Mouse (Mus musculus) testis, adult 2 months (tissue): ENCODE data around the gene Hmgcll1. TPM values are rescaled to one million over a fixed set of nuclear protein-coding genes. Genes with fewer than 3 reads are reported as not detected.

Experiments
- H3K27ac ChIP-seq: fragments of 200-500 bp; 2 replicates; pipeline ENCODE4 v1.5.1; 2012; ENCODE audit warnings: low read depth, low read length; ENCODE audit not compliant: control insufficient read depth, insufficient read depth
- H3K27me3 ChIP-seq: fragments of 200-500 bp; 2 replicates; pipeline ENCODE4 v1.6.1; 2012; ENCODE audit warnings: mild to moderate bottlenecking, low read length, moderate library complexity; ENCODE audit not compliant: control insufficient read depth, insufficient read depth
- H3K36me3 ChIP-seq: fragments of 200-500 bp; 2 replicates; pipeline ENCODE4 v1.6.1; 2012; ENCODE audit warnings: mild to moderate bottlenecking, low read length; ENCODE audit not compliant: control insufficient read depth, insufficient read depth
- H3K4me1 ChIP-seq: fragments of 200-500 bp; 2 replicates; pipeline ENCODE4 v1.6.1; 2012; ENCODE audit warnings: low read length; ENCODE audit not compliant: control insufficient read depth, insufficient read depth
- H3K4me3 ChIP-seq: fragments of 200-500 bp; 2 replicates; pipeline ENCODE4 v1.5.1; 2012; ENCODE audit warnings: low read depth, mild to moderate bottlenecking, low read length, moderate library complexity, mixed read lengths; ENCODE audit not compliant: control insufficient read depth
- CTCF ChIP-seq: fragments of 200-500 bp; IDR thresholded peaks from 2 replicates; pipeline ENCODE4 v1.5.1; 2012; ENCODE audit warnings: low read depth, mild to moderate bottlenecking, inconsistent platforms, low read length, moderate library complexity; ENCODE audit not compliant: control insufficient read depth, insufficient read depth, insufficient replicate concordance
- POLR2A ChIP-seq: fragments of 200-500 bp; IDR thresholded peaks from 2 replicates; pipeline ENCODE4 v1.6.1; 2012; ENCODE audit warnings: low read depth, mild to moderate bottlenecking, inconsistent platforms, low read length, moderate library complexity; ENCODE audit not compliant: control insufficient read depth
- polyA plus RNA-seq: library from polyadenylated mRNA; depleted of rRNA; stranded (reverse); fragments of >200 nt; gene quantifications from 2 replicates; pipeline ENCODE4 v1.2.3, GENCODE M21; 2012; rRNA removed

Gene Hmgcll1
- polyA plus RNA-seq, 1 experiment: 0.67 TPM

DNA sequence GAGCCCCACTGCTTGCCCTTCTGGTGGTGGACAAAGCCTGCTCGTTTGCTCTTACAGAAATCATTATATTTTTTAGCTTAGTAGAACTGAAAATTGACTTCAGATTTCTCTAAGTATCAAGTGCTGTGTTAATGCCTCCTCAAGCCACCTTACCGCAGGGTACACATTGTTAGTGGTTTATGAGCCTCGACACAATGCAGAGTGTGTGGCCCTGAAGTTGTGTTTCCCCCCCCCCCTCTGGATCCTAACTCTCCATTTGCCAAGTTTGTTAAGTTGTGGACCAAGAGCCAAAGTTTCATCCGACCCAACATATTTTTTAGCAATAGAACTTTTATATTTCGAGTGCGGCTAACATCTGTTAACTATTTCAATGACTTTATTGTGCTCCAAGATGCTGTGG, 119.4 kb downstream of the Hmgcll1 start:
- no peak overlapping the region for H3K27ac ChIP-seq
- no peaks in the 10 kb centered on the region for H3K36me3 ChIP-seq
- H3K4me1 ChIP-seq: no peaks in the 10 kb centered on the region
- no peak for TF ChIP-seq POLR2A
- no peak for TF ChIP-seq CTCF
- H3K27me3 ChIP-seq: no peaks in the 10 kb centered on the region
- no peak overlapping the region for H3K4me3 ChIP-seq

- no peaks in the 10 kb centered on the region for H3K36me3 ChIP-seq
- TF ChIP-seq CTCF (no peak), POLR2A (no peak)
- H3K27ac ChIP-seq: no peak overlapping the region
- no peaks in the 10 kb centered on the region for H3K27me3 ChIP-seq
- H3K4me3 ChIP-seq: no peak overlapping the region
- H3K4me1 ChIP-seq: no peaks in the 10 kb centered on the region
Observed at GRCm38 (mm10) chr9:76138378-76139109, 123.9 kb downstream of the Hmgcll1 start.

- Histone ChIP-seq H3K4me1 (no peaks in the 10 kb centered on the region), H3K36me3 (no peaks in the 10 kb centered on the region), H3K27me3 (no peaks in the 10 kb centered on the region), H3K4me3 (no peak overlapping the region), H3K27ac (no peak overlapping the region)
- TF ChIP-seq CTCF (no peak), POLR2A (no peak)
Observed at GRCm38 (mm10) chr9:76145593-76145992, 130.9 kb downstream of the Hmgcll1 start.

GRCm38 (mm10) chr9:76162446-76162845, 147.8 kb downstream of the Hmgcll1 start:
- Histone ChIP-seq H3K27ac (no peak overlapping the region), H3K4me3 (no peak overlapping the region), H3K4me1 (no peaks in the 10 kb centered on the region), H3K27me3 (no peaks in the 10 kb centered on the region), H3K36me3 (no peaks in the 10 kb centered on the region)
- no peak for TF ChIP-seq CTCF
- TF ChIP-seq POLR2A: no peak

DNA sequence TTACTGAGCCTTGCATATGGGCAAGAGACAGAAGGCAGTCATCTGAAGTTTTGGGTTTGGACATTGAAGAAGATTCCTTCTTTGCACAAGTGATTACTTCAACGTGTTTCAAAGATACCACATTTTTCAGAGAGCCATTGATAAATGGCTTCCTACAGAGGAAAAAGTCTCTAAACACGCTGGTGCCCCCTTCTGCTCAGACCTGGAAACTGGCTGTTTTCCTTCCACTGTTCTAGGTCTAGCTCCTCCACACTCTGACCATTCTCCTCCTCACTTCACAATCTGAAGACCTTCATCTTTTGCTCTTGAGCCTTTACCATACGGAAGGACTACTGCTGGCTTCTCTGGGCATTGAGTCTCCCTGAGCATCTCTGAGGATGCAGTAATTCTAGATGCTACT, 153.7 kb downstream of the Hmgcll1 start:
- TF ChIP-seq POLR2A: no peak
- TF ChIP-seq CTCF: no peak
- Histone ChIP-seq H3K36me3 (no peaks in the 10 kb centered on the region), H3K4me1 (no peaks in the 10 kb centered on the region), H3K27ac (no peak overlapping the region), H3K27me3 (no peaks in the 10 kb centered on the region), H3K4me3 (no peak overlapping the region)

- no peaks in the 10 kb centered on the region for H3K36me3 ChIP-seq
- H3K4me3 ChIP-seq: no peak overlapping the region
- H3K27ac ChIP-seq: no peak overlapping the region
- TF ChIP-seq POLR2A (no peak), CTCF (no peak)
- no peaks in the 10 kb centered on the region for H3K4me1 ChIP-seq
- H3K27me3 ChIP-seq: no peaks in the 10 kb centered on the region
Observed at GRCm38 (mm10) chr9:76172686-76173295, 158.1 kb downstream of the Hmgcll1 start.

DNA sequence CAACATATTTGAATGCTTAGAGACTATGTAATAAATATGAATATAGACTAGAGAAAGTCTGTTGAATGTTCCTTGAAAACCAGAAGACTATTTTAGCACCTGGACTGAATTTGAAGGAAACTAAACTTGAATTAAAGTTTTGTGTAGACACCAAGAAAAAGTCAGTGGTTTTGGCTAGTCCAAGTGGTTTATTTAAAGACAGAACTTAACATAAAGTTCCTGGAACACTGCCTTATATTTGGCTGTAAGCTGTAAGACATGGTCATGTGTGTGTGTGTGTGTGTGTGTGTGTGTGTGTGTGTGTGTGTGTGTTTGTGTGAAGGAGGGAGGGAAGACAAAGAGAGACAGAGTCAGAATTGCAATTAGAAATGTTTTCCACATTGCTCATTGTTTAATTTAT, 164.6 kb downstream of the Hmgcll1 start:
- Histone ChIP-seq H3K4me1 (no peaks in the 10 kb centered on the region), H3K4me3 (no peak overlapping the region), H3K27me3 (no peaks in the 10 kb centered on the region), H3K36me3 (no peaks in the 10 kb centered on the region), H3K27ac (no peak overlapping the region)
- TF ChIP-seq CTCF: no peak
- no peak for TF ChIP-seq POLR2A

Other genes starting within 250 kb of the Hmgcll1 start
- 0.20 and 0.27 TPM in 2 replicates for gene Bmp5, start 239.5 kb upstream of the Hmgcll1 start, polyA plus RNA-seq
- gene Gfral, start 198.8 kb downstream of the Hmgcll1 start, polyA plus RNA-seq: not detected in 2 replicates